Mouse (Mus musculus): ENCODE data around the gene Slc16a3. TPM values are rescaled to one million over a fixed set of nuclear protein-coding genes. Genes with fewer than 3 reads are reported as not detected.
A peak's percentile ranks its signal among the peaks of the same experiment; 100 is the strongest.

Slc16a3 gene
- polyA plus RNA-seq, 1 experiment from 2014 or later, result 24.1 TPM

- Histone ChIP-seq H3K9ac (replicated peaks; ENCODE audit: low read depth, low read length) (peak overlapping the region; percentile 25; the same call in 1 of the 2 replicates), H3K36me3 (ENCODE audit: control insufficient read depth, insufficient read depth, low read length) (peaks cover 3% of the 10 kb centered on the region; the same call in 1 of the 2 replicates), H3K9me3 (ENCODE audit: control insufficient read depth, low read depth, low read length) (no peaks in the 10 kb centered on the region), H3K27ac (ENCODE audit: low read length) (peak overlapping the region; percentile 35; the same call in 1 of the 2 replicates), H3K4me3 (ENCODE audit: low read depth, low read length) (peak overlapping the region; percentile 47), H3K4me2 (replicated peaks; ENCODE audit: low read depth, low read length) (peak overlapping the region; percentile 83), H3K4me1 (ENCODE audit: control insufficient read depth, insufficient read depth, low read length) (peaks cover 15% of the 10 kb centered on the region; the same call in 1 of the 2 replicates), H3K27me3 (ENCODE audit: control insufficient read depth, insufficient read depth, low read length) (no peaks in the 10 kb centered on the region)
- peak; percentile 83 for ATAC-seq (ENCODE audit: insufficient number of reproducible peaks, insufficient read depth, low FRiP score, low read depth)
- WGBS, result 2% methylated on average over 39 of the region's 39 CpGs
These were observed 2.3 kb downstream of the Slc16a3 start for GRCm38 (mm10) chr11:120950281-120951202.

- H3K4me1 ChIP-seq (ENCODE audit: control insufficient read depth, insufficient read depth, low read length), result peaks cover 15% of the 10 kb centered on the region; the same call in 1 of the 2 replicates
- H3K9me3 ChIP-seq (ENCODE audit: control insufficient read depth, low read depth, low read length), result no peaks in the 10 kb centered on the region
- peaks cover 10% of the 10 kb centered on the region for H3K36me3 ChIP-seq (ENCODE audit: control insufficient read depth, insufficient read depth, low read length)
- 21% methylated on average over 8 of the region's 8 CpGs for WGBS
- H3K9ac ChIP-seq (replicated peaks; ENCODE audit: low read depth, low read length), result no peak overlapping the region
- ATAC-seq (ENCODE audit: insufficient number of reproducible peaks, insufficient read depth, low FRiP score, low read depth), result no peak
- peak overlapping the region; percentile 47 for H3K4me3 ChIP-seq (ENCODE audit: low read depth, low read length)
- H3K27ac ChIP-seq (ENCODE audit: low read length), result peak overlapping the region; percentile 21; the same call in 1 of the 2 replicates
- H3K27me3 ChIP-seq (ENCODE audit: control insufficient read depth, insufficient read depth, low read length), result no peaks in the 10 kb centered on the region
- peak overlapping the region; percentile 83 for H3K4me2 ChIP-seq (replicated peaks; ENCODE audit: low read depth, low read length)
These were observed 3.0 kb downstream of the Slc16a3 start for GRCm38 (mm10) chr11:120951237-120951636.

GRCm38 (mm10) chr11:120951731-120952730, 3.8 kb downstream of the Slc16a3 start:
- no peak overlapping the region for H3K4me3 ChIP-seq (ENCODE audit: low read depth, low read length)

GRCm38 (mm10) chr11:120954936-120955335, 6.7 kb downstream of the Slc16a3 start:
- H3K4me2 ChIP-seq (replicated peaks; ENCODE audit: low read depth, low read length), result no peak overlapping the region
- H3K36me3 ChIP-seq (ENCODE audit: control insufficient read depth, insufficient read depth, low read length), result peaks cover 33% of the 10 kb centered on the region
- no peaks in the 10 kb centered on the region for H3K27me3 ChIP-seq (ENCODE audit: control insufficient read depth, insufficient read depth, low read length)
- 0 out of 2 replicates have a peak, but pooled peaks cover 8% of the 10 kb centered on the region for H3K4me1 ChIP-seq (ENCODE audit: control insufficient read depth, insufficient read depth, low read length)
- H3K27ac ChIP-seq (ENCODE audit: low read length), result no peak overlapping the region
- no peak overlapping the region for H3K4me3 ChIP-seq (ENCODE audit: low read depth, low read length)
- H3K9me3 ChIP-seq (ENCODE audit: control insufficient read depth, low read depth, low read length), result no peaks in the 10 kb centered on the region
- ATAC-seq (ENCODE audit: insufficient number of reproducible peaks, insufficient read depth, low FRiP score, low read depth), result no peak
- WGBS, result 60% methylated on average over 5 of the region's 5 CpGs
- H3K9ac ChIP-seq (replicated peaks; ENCODE audit: low read depth, low read length), result no peak overlapping the region

More at GRCm38 (mm10) chr11:120951731-120952730, 3.8 kb downstream of the Slc16a3 start:
- Histone ChIP-seq H3K4me1 (ENCODE audit: control insufficient read depth, insufficient read depth, low read length) (peaks cover 15% of the 10 kb centered on the region; the same call in 1 of the 2 replicates), H3K9ac (replicated peaks; ENCODE audit: low read depth, low read length) (no peak overlapping the region), H3K27me3 (ENCODE audit: control insufficient read depth, insufficient read depth, low read length) (no peaks in the 10 kb centered on the region), H3K36me3 (ENCODE audit: control insufficient read depth, insufficient read depth, low read length) (peaks cover 18% of the 10 kb centered on the region), H3K27ac (ENCODE audit: low read length) (0 out of 2 replicates have a peak overlapping the region, but pooled peaks have one; percentile 21), H3K4me2 (replicated peaks; ENCODE audit: low read depth, low read length) (peak overlapping the region; percentile 83), H3K9me3 (ENCODE audit: control insufficient read depth, low read depth, low read length) (no peaks in the 10 kb centered on the region)
- no peak for ATAC-seq (ENCODE audit: insufficient number of reproducible peaks, insufficient read depth, low FRiP score, low read depth)
- WGBS, result 80% methylated on average over 9 of the region's 9 CpGs

GRCm38 (mm10) chr11:120955701-120956100, 7.4 kb downstream of the Slc16a3 start:
- H3K4me2 ChIP-seq (replicated peaks; ENCODE audit: low read depth, low read length), result no peak overlapping the region
- no peak overlapping the region for H3K4me3 ChIP-seq (ENCODE audit: low read depth, low read length)
- H3K27ac ChIP-seq (ENCODE audit: low read length), result no peak overlapping the region
- ATAC-seq (ENCODE audit: insufficient number of reproducible peaks, insufficient read depth, low FRiP score, low read depth), result no peak
- no peaks in the 10 kb centered on the region for H3K27me3 ChIP-seq (ENCODE audit: control insufficient read depth, insufficient read depth, low read length)
- H3K9me3 ChIP-seq (ENCODE audit: control insufficient read depth, low read depth, low read length), result no peaks in the 10 kb centered on the region
- no peak overlapping the region for H3K9ac ChIP-seq (replicated peaks; ENCODE audit: low read depth, low read length)
- peaks cover 33% of the 10 kb centered on the region for H3K36me3 ChIP-seq (ENCODE audit: control insufficient read depth, insufficient read depth, low read length)
- 92% methylated on average over 8 of the region's 8 CpGs for WGBS
- H3K4me1 ChIP-seq (ENCODE audit: control insufficient read depth, insufficient read depth, low read length), result 0 out of 2 replicates have a peak, but pooled peaks cover 6% of the 10 kb centered on the region

- Histone ChIP-seq H3K4me1 (ENCODE audit: control insufficient read depth, insufficient read depth, low read length) (no peaks in the 10 kb centered on the region), H3K27me3 (ENCODE audit: control insufficient read depth, insufficient read depth, low read length) (no peaks in the 10 kb centered on the region), H3K9ac (replicated peaks; ENCODE audit: low read depth, low read length) (no peak overlapping the region), H3K27ac (ENCODE audit: low read length) (no peak overlapping the region), H3K4me2 (replicated peaks; ENCODE audit: low read depth, low read length) (no peak overlapping the region), H3K36me3 (ENCODE audit: control insufficient read depth, insufficient read depth, low read length) (peaks cover 45% of the 10 kb centered on the region), H3K4me3 (ENCODE audit: low read depth, low read length) (no peak overlapping the region), H3K9me3 (ENCODE audit: control insufficient read depth, low read depth, low read length) (no peaks in the 10 kb centered on the region)
- 64% methylated on average over 8 of the region's 8 CpGs for WGBS
- no peak for ATAC-seq (ENCODE audit: insufficient number of reproducible peaks, insufficient read depth, low FRiP score, low read depth)
These were observed 8.8 kb downstream of the Slc16a3 start for GRCm38 (mm10) chr11:120957052-120957451.

GRCm38 (mm10) chr11:120957731-120958257, 9.5 kb downstream of the Slc16a3 start:
- Histone ChIP-seq H3K27ac (ENCODE audit: low read length) (no peak overlapping the region), H3K9ac (replicated peaks; ENCODE audit: low read depth, low read length) (no peak overlapping the region), H3K4me3 (ENCODE audit: low read depth, low read length) (no peak overlapping the region), H3K36me3 (ENCODE audit: control insufficient read depth, insufficient read depth, low read length) (peaks cover 52% of the 10 kb centered on the region), H3K27me3 (ENCODE audit: control insufficient read depth, insufficient read depth, low read length) (no peaks in the 10 kb centered on the region), H3K4me2 (replicated peaks; ENCODE audit: low read depth, low read length) (no peak overlapping the region), H3K4me1 (ENCODE audit: control insufficient read depth, insufficient read depth, low read length) (no peaks in the 10 kb centered on the region), H3K9me3 (ENCODE audit: control insufficient read depth, low read depth, low read length) (no peaks in the 10 kb centered on the region)
- 63% methylated on average over 15 of the region's 15 CpGs for WGBS
- no peak for ATAC-seq (ENCODE audit: insufficient number of reproducible peaks, insufficient read depth, low FRiP score, low read depth)

All from stomach, embryonic 14.5 days (tissue).